Mouse (Mus musculus) cerebellum, adult 2 months (tissue): ENCODE measurements around the gene Atp6v1e1. TPM values are rescaled to one million over a fixed set of nuclear protein-coding genes. Genes with fewer than 3 reads are reported as not detected.

Source experiments
- DNase-seq, 2 experiments: peaks; one replicate each; pipeline ENCODE4 v3.0.0; 2021
- H3K27ac ChIP-seq: fragments of 200-500 bp; 2 replicates; pipeline ENCODE4 v1.5.1; 2012; ENCODE audit warnings: low read length, control low read depth, inconsistent platforms; ENCODE audit not compliant: insufficient read depth
- H3K27me3 ChIP-seq: fragments of 200-500 bp; 2 replicates; pipeline ENCODE4 v1.6.1; 2012; ENCODE audit warnings: inconsistent platforms, mild to moderate bottlenecking, low read length, moderate library complexity; ENCODE audit not compliant: control insufficient read depth, insufficient read depth
- H3K4me1 ChIP-seq: fragments of 200-500 bp; 2 replicates; pipeline ENCODE4 v1.6.1; 2011; ENCODE audit warnings: low read length; ENCODE audit not compliant: control insufficient read depth, insufficient read depth
- H3K4me3 ChIP-seq: fragments of 200-500 bp; replicated peaks from 2 replicates; pipeline ENCODE3; 2011; ENCODE audit warnings: mild to moderate bottlenecking, low read depth, low read length, control low read depth; ENCODE audit not compliant: insufficient read depth
- CTCF ChIP-seq: fragments of 200-500 bp; IDR thresholded peaks from 2 replicates; pipeline ENCODE4 v1.5.1; 2011; ENCODE audit warnings: low read depth, mild to moderate bottlenecking, control low read depth, low read length, moderate library complexity, borderline replicate concordance; ENCODE audit not compliant: insufficient read depth
- POLR2A ChIP-seq: fragments of 200-500 bp; IDR thresholded peaks from 2 replicates; pipeline ENCODE4 v1.6.1; 2011; ENCODE audit warnings: low read length, control low read depth, borderline replicate concordance; ENCODE audit not compliant: insufficient read depth
- WGBS: fragments of 180-500 bp; shearing (Covaris S2); methylation state at CpG from one replicate; pipeline ENCODE4 v1.1.7; 2018; 5-methylcytosine and 5-hydroxymethylcytosine counted together
- polyA plus RNA-seq: library from polyadenylated mRNA; depleted of rRNA; stranded (reverse); fragments of >200 nt; gene quantifications from 2 replicates; pipeline ENCODE4 v1.2.3, GENCODE M21; 2012

Atp6v1e1 gene
- polyA plus RNA-seq, 1 experiment = 558 TPM

DNA sequence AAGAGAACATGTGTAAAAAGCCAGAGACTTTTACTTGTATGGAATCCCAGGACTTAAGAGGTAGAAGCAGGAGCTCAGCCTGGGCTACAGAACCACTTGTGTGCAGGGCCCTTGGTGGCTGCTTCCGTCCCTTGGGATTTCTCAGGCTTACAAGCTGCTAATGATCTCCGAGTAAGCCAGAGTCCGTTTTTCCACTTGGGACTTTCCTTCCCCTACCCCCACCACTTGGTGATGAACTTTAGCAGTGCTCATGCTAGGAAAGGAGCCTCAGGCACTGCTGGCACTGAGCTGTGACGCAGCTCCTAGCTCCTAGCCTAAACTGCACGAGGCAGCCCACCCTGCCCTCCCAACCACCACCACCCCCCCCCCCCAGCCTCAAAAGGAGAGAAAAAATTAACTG is 31.9 kb downstream of the Atp6v1e1 start:
- WGBS = 63% methylated on average over 5 of the region's 5 CpGs
- DNase-seq = no peak
- Histone ChIP-seq H3K4me3 (no peak overlapping the region), H3K4me1 (peaks cover 5% of the 10 kb centered on the region; the same call in 1 of the 2 replicates), H3K27ac (no peak overlapping the region), H3K27me3 (no peaks in the 10 kb centered on the region)
- no peak for TF ChIP-seq CTCF

DNA sequence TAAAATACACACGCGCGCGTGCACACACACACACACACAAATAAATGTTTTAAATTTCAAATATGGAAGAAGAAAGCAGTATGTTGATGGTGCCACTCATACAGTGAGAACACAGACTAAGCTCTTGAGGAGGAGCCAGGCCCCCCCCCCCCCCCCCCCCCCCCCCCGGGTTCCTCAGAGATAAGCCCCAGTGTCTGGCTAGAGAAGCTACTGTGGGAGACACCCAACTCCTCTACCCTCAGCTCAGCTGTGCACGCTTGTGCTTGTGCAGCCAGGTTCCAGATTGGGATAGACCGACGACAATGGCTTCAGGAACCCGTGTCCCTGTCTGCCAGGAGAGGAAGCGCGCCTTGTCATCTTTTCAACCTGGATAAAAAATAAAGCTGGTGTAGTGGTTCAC is 32.4 kb downstream of the Atp6v1e1 start:
- H3K27ac ChIP-seq = no peak overlapping the region
- H3K4me1 ChIP-seq = no peaks in the 10 kb centered on the region; the same call in 1 of the 2 replicates
- no peak overlapping the region for H3K4me3 ChIP-seq
- no peaks in the 10 kb centered on the region for H3K27me3 ChIP-seq
- DNase-seq = no peak
- WGBS = 75% methylated on average over 11 of the region's 11 CpGs
- TF ChIP-seq CTCF (no peak), POLR2A (no peak)

DNA sequence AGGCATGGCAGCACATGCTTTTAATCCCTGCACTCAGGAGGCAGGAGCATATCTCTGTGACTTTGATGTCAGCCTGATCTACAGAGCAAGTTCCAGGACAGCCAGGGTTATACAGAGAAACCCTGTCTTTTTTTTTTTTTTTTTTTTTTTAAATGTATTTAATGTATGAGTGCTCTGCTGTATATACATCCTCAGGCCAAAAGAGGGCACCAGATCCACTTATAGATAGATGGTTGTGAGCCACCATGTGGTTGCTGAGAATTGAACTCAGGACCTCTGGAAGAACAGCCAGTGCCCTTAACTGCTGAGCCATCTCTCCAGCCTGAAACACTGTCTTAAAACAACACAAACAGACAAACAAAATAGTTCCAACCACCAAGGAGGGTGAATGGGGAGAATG is 33.7 kb downstream of the Atp6v1e1 start:
- no peaks in the 10 kb centered on the region for H3K4me1 ChIP-seq
- no peak for DNase-seq
- H3K27me3 ChIP-seq = no peaks in the 10 kb centered on the region
- TF ChIP-seq POLR2A (no peak), CTCF (peak; percentile 23; the same call in 1 of the 2 replicates)
- no peak overlapping the region for H3K27ac ChIP-seq
- no peak overlapping the region for H3K4me3 ChIP-seq

DNA sequence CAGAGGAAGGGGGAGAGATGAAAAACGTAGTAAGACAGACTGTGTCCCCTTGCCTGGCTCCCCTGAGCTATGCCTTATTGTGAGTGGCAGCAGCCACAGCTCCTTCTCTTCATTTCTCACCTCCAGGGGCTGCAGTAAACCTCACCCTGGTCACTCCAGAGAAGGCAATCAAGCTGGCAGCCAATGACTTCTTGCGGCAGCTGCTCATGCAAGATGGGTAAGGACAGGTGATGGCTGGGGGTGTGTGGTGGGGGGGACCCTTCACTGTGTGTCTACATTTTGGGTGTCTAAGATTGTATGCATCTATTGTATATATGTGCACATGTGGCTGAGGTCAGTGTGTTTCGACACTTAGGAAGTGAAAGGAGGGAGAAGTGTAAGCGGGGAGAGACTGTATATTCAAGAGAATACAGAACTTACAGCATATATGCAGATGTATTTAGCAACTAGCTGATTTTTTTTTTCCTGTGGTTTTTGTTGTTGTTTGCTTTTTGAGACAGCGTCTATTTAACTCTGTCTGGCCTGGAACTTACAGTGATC is 34.5 kb downstream of the Atp6v1e1 start:
- WGBS = 79% methylated on average over 5 of the region's 5 CpGs
- TF ChIP-seq CTCF = no peak
- no peak for TF ChIP-seq POLR2A
- no peak overlapping the region for H3K4me3 ChIP-seq
- no peaks in the 10 kb centered on the region for H3K27me3 ChIP-seq
- no peaks in the 10 kb centered on the region for H3K4me1 ChIP-seq
- no peak for DNase-seq
- no peak overlapping the region for H3K27ac ChIP-seq

DNA sequence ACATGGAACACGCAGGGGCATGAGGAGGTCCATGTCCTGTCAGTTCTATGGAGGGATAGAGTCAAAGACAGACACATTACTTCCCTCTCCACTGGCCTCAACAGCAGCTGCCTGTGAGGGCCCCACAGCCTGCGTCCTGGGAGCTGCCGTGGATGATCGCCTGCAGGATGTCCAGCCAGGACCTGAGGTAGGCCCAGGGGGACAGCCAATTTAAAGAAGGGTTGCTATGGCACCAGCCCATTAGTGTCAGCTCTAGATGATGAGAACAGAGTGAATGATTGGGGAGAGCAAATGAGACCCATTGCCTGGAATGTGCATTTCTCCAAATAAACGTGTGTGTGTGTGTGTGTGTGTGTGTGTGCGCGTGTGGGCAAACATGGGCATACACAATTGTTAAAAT is 38.2 kb downstream of the Atp6v1e1 start:
- Histone ChIP-seq H3K27me3 (no peaks in the 10 kb centered on the region), H3K4me1 (no peaks in the 10 kb centered on the region), H3K4me3 (no peak overlapping the region), H3K27ac (no peak overlapping the region)
- no peak for DNase-seq
- WGBS = 47% methylated on average over 7 of the region's 7 CpGs
- no peak for TF ChIP-seq CTCF
- no peak for TF ChIP-seq POLR2A

DNA sequence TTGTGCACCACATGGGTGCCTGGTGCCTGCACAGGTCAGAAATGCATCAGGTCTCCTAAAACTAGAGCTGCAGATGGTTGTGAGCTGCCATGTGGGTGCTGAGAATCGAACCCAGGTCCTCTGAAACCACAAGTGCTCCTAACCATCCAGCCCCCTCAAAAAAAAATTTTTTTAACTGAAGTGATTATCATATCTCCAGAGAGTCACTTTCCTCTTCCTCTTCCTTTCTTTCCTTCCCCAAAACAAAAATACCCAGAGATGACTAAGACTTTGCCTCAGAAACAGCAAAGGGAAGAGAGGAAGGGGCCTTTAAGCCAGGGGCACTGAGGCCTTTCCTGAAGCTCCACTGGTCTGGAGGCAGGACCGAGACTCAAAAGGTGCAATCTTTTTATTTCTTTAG is 39.6 kb downstream of the Atp6v1e1 start:
- TF ChIP-seq POLR2A (no peak), CTCF (no peak)
- Histone ChIP-seq H3K4me1 (no peaks in the 10 kb centered on the region), H3K27ac (no peak overlapping the region), H3K27me3 (no peaks in the 10 kb centered on the region), H3K4me3 (no peak overlapping the region)
- no peak for DNase-seq
- WGBS = 92% methylated on average over 2 of the region's 2 CpGs

DNA sequence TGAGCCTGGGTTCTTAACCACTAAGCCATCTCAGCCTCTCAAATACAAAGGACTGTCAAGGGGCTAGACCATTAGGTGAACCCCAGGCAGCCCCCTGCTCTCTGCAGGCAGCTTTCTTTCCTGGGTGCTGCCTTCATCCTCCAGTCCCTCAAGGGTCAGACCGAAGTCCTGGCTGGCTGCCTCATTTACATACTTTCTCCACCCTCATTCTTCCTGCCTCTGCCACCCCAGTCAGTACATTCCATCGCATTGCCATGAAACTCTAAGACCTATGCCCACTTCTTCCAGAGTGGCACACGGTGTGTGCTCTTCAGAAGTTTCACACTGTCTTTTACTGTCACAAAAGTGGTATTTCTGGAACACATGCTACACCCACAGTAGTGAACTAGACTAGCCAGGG is 44.4 kb downstream of the Atp6v1e1 start:
- Histone ChIP-seq H3K4me1 (no peaks in the 10 kb centered on the region), H3K27me3 (no peaks in the 10 kb centered on the region), H3K27ac (no peak overlapping the region), H3K4me3 (no peak overlapping the region)
- DNase-seq = no peak
- no peak for TF ChIP-seq CTCF
- TF ChIP-seq POLR2A = no peak
- WGBS = 57% methylated on average over 3 of the region's 3 CpGs

DNA sequence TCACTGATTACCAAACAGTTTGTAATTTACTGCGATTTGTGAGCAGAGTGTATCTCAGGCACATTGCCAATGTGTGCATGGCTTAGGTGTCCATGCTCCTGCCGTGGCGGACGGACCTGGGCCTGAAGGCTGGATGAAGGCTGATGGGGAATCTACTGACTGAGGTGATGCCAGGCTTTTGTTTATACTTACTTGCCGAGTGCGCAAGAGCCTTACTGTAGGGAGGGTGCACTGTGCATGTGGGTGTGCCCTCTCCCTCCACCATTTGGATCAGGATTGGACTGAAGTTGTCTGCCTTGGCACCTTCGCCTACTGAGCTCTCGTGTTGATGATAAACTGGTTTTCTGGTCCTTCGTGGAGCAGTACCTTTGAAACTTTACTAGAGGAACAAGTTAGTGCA is 45.1 kb downstream of the Atp6v1e1 start:
- Histone ChIP-seq H3K27ac (no peak overlapping the region), H3K4me1 (no peaks in the 10 kb centered on the region), H3K27me3 (no peaks in the 10 kb centered on the region), H3K4me3 (no peak overlapping the region)
- no peak for DNase-seq
- 83% methylated on average over 9 of the region's 9 CpGs for WGBS
- no peak for TF ChIP-seq CTCF
- TF ChIP-seq POLR2A = no peak
